Mouse (Mus musculus) midbrain, embryonic 10.5 days (tissue): Measurements from ENCODE around the gene Slc41a1. TPM values are rescaled to one million over a fixed set of nuclear protein-coding genes. Genes with fewer than 3 reads are reported as not detected.

Experiments
- DNase-seq: peaks from one replicate; pipeline ENCODE4 v3.0.0-alpha.2; 2017; ENCODE audit warnings: low spot score
- H3K27ac ChIP-seq: fragments of 300-500 bp; sonication (generic); replicated peaks from 2 replicates; pipeline ENCODE4 v1.5.1; 2016; ENCODE audit warnings: mild to moderate bottlenecking
- H3K27me3 ChIP-seq: fragments of 300-500 bp; sonication (generic); 2 replicates; pipeline ENCODE4 v1.6.1; 2016; ENCODE audit warnings: low read depth, mild to moderate bottlenecking; ENCODE audit not compliant: poor library complexity, severe bottlenecking
- H3K36me3 ChIP-seq: fragments of 300-500 bp; sonication (generic); 2 replicates; pipeline ENCODE4 v1.6.1; 2016; ENCODE audit warnings: mild to moderate bottlenecking, moderate library complexity
- H3K4me1 ChIP-seq: fragments of 300-500 bp; sonication (generic); 2 replicates; pipeline ENCODE4 v1.6.1; 2016
- H3K4me3 ChIP-seq: fragments of 300-500 bp; sonication (generic); 2 replicates; pipeline ENCODE4 v1.5.1; 2016; ENCODE audit warnings: mild to moderate bottlenecking, moderate library complexity
- H3K9me3 ChIP-seq: fragments of 300-500 bp; sonication (generic); replicated peaks from 2 replicates; pipeline ENCODE4 v1.6.1; 2016; ENCODE audit warnings: mild to moderate bottlenecking
- WGBS: fragments of 180-500 bp; shearing (Covaris S2); methylation state at CpG from one replicate; pipeline ENCODE4 v1.1.7; 2016; 5-methylcytosine and 5-hydroxymethylcytosine counted together
- polyA plus RNA-seq: library from polyadenylated mRNA; unstranded; fragments of >200 nt; fragmentation: Nextera tagmentation; extraction: Ambion mirVana; gene quantifications from 2 replicates; pipeline ENCODE4 v1.2.1, GENCODE M21; 2016

Slc41a1 gene
- polyA plus RNA-seq, 1 experiment from 2014 or later, result 11.4 TPM

- no peaks in the 10 kb centered on the region for H3K9me3 ChIP-seq
- peak within 1 kb of the TSS; percentile 79 for H3K27ac ChIP-seq
- peaks cover 17% of the 10 kb centered on the region for H3K27me3 ChIP-seq
- peak within 1 kb of the TSS; percentile 74 for H3K4me3 ChIP-seq
- H3K36me3 ChIP-seq, result no peaks in the 10 kb centered on the region
- DNase-seq, result peak; percentile 89
- WGBS, result 2% methylated on average over 46 of the region's 46 CpGs
- H3K4me1 ChIP-seq, result peaks cover 9% of the 10 kb centered on the region
These were observed 40.0 kb downstream of the Slc41a1 start, which contains the start of gene Rab29 for GRCm38 (mm10) chr1:131867093-131867945. Rab29 (plus strand) TSS chr1:131867224.

GRCm38 (mm10) chr1:131867946-131868290 is 40.6 kb downstream of the Slc41a1 start:
- Histone ChIP-seq H3K9me3 (no peaks in the 10 kb centered on the region), H3K27ac (peak overlapping the region; percentile 79; the same call in 1 of the 2 replicates), H3K4me3 (peak overlapping the region; percentile 74), H3K4me1 (peaks cover 9% of the 10 kb centered on the region), H3K27me3 (peaks cover 17% of the 10 kb centered on the region), H3K36me3 (no peaks in the 10 kb centered on the region)
- WGBS, result 33% methylated on average over 10 of the region's 10 CpGs
- DNase-seq, result peak; percentile 23

- DNase-seq, result no peak
- H3K4me3 ChIP-seq, result no peak overlapping the region
- WGBS, result 83% methylated on average over 2 of the region's 2 CpGs
- H3K27me3 ChIP-seq, result peaks cover 17% of the 10 kb centered on the region
- H3K27ac ChIP-seq, result no peak overlapping the region
- H3K36me3 ChIP-seq, result no peaks in the 10 kb centered on the region
- H3K9me3 ChIP-seq, result no peaks in the 10 kb centered on the region
- H3K4me1 ChIP-seq, result peaks cover 9% of the 10 kb centered on the region
These were observed 42.3 kb downstream of the Slc41a1 start for GRCm38 (mm10) chr1:131869561-131869960.

DNA sequence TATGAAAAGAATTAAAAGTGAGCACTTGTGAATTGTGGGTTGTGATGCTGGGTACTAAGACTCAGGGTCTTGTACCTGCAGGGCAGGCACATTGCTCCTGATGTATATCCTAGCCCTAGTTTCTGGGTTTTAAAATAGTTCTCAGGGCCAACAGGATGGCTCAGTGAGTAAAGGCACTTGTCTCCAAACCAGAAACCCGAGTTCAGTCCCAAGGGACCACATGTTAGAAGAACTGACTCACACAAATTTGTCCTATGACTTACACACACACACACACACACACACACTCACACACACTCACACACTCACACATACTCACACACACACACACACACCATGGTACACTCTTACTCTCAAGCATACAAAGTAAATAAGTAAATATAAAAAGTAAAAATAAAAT is 45.6 kb downstream of the Slc41a1 start:
- H3K4me3 ChIP-seq, result no peak overlapping the region
- no peak for DNase-seq
- H3K36me3 ChIP-seq, result no peaks in the 10 kb centered on the region
- peaks cover 4% of the 10 kb centered on the region for H3K4me1 ChIP-seq
- no peak overlapping the region for H3K27ac ChIP-seq
- 77% methylated on average over 1 of the region's 1 CpGs for WGBS
- peaks cover 13% of the 10 kb centered on the region for H3K27me3 ChIP-seq
- H3K9me3 ChIP-seq, result no peaks in the 10 kb centered on the region

DNA sequence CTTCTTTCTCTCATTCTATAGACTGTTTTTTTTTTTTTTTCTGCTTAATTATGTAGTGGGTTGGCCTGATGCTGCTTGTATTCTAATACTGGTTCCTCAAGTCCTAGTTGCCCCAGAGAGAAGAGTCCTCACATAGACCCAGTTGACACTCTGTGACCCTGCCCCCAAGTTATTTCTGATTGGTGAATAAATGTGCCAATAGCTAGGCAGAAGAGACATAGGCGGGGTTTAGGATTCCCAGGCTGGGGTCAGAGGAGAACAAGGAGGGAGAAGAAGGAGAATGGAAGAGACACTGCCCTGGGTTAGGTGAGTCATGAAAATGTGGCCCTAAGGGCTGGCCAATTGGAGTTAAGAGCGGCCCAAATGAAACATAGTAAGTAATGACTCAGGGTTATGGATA is 52.5 kb downstream of the Slc41a1 start:
- Histone ChIP-seq H3K27ac (no peak overlapping the region), H3K4me1 (peaks cover 16% of the 10 kb centered on the region), H3K36me3 (no peaks in the 10 kb centered on the region), H3K9me3 (no peaks in the 10 kb centered on the region), H3K27me3 (no peaks in the 10 kb centered on the region), H3K4me3 (no peak overlapping the region)
- WGBS, result 67% methylated on average over 2 of the region's 2 CpGs
- DNase-seq, result no peak

GRCm38 (mm10) chr1:131882787-131883186 is 55.5 kb downstream of the Slc41a1 start:
- Histone ChIP-seq H3K27me3 (no peaks in the 10 kb centered on the region), H3K9me3 (no peaks in the 10 kb centered on the region), H3K4me1 (peaks cover 16% of the 10 kb centered on the region), H3K4me3 (no peak overlapping the region), H3K36me3 (no peaks in the 10 kb centered on the region), H3K27ac (no peak overlapping the region)
- peak; percentile 21 for DNase-seq
- 67% methylated on average over 2 of the region's 2 CpGs for WGBS

DNA sequence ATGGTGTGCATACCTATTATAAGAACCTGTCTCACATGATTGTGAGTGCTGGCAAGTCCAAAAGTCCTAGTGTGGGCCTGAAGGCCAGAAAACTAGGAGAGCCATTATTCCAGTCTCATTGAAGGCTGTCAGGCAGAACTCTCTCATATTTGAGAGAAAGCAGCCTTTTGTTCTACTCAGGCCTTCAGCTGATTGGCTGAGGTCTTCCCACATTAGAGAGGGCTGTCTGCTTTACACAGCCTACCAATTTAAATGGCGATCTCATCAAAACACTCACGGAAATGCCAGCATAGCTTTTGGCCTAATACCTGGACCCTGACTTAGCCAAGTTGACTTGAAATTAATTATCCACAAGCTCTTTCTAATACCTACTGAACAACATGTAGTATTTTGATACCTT is 58.9 kb downstream of the Slc41a1 start:
- peaks cover 16% of the 10 kb centered on the region for H3K4me1 ChIP-seq
- H3K27ac ChIP-seq, result no peak overlapping the region
- no peaks in the 10 kb centered on the region for H3K36me3 ChIP-seq
- H3K4me3 ChIP-seq, result no peak overlapping the region
- no peak for DNase-seq
- no peaks in the 10 kb centered on the region for H3K9me3 ChIP-seq
- 81% methylated on average over 2 of the region's 2 CpGs for WGBS
- no peaks in the 10 kb centered on the region for H3K27me3 ChIP-seq

GRCm38 (mm10) chr1:131886641-131887040 is 59.3 kb downstream of the Slc41a1 start:
- no peak for DNase-seq
- no peaks in the 10 kb centered on the region for H3K36me3 ChIP-seq
- WGBS, result 88% methylated on average over 3 of the region's 3 CpGs
- no peaks in the 10 kb centered on the region for H3K27me3 ChIP-seq
- H3K4me3 ChIP-seq, result no peak overlapping the region
- H3K4me1 ChIP-seq, result peaks cover 13% of the 10 kb centered on the region
- H3K27ac ChIP-seq, result no peak overlapping the region
- H3K9me3 ChIP-seq, result no peaks in the 10 kb centered on the region

DNA sequence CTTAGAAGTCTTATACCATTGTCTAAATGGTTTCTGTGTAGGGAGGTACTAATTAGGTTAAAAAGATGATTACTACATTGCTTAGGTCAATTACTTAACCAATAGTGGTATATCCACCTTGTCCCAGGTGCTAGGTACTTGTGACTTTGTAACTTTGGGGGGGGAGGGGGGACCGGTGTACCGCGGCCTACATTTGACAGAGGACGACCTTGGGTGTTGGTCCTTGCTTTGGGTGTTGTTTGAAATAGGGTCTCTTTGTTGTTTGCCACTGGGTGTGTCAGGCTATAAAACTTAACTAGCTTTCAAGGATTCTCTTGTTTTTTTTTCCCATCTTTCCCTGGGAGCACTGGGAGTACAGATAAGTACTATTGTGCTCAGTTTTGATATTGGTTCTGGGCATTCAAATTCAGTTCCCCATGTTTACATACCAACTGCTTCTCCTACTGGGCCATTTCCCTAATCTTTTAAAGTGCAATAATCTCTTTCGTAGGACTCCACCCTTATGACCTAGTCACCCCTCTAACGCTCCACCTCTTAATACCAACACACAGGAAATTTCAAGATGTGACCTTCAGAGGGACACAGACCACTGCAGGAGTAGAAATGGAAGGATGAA is 62.9 kb downstream of the Slc41a1 start:
- no peak overlapping the region for H3K27ac ChIP-seq
- H3K36me3 ChIP-seq, result no peaks in the 10 kb centered on the region
- H3K4me3 ChIP-seq, result no peak overlapping the region
- no peaks in the 10 kb centered on the region for H3K4me1 ChIP-seq
- DNase-seq, result no peak
- no peaks in the 10 kb centered on the region for H3K27me3 ChIP-seq
- no peaks in the 10 kb centered on the region for H3K9me3 ChIP-seq
- WGBS, result 82% methylated on average over 6 of the region's 6 CpGs

GRCm38 (mm10) chr1:131891436-131891835 is 64.1 kb downstream of the Slc41a1 start:
- Histone ChIP-seq H3K9me3 (no peaks in the 10 kb centered on the region), H3K4me3 (no peak overlapping the region), H3K36me3 (no peaks in the 10 kb centered on the region), H3K4me1 (no peaks in the 10 kb centered on the region), H3K27me3 (no peaks in the 10 kb centered on the region), H3K27ac (no peak overlapping the region)
- 74% methylated on average over 4 of the region's 4 CpGs for WGBS
- no peak for DNase-seq

Other genes starting within 250 kb of the Slc41a1 start
- 0.04 TPM in 1 of 2 replicates, not detected in the other for gene Avpr1b, start 228.3 kb upstream of the Slc41a1 start, polyA plus RNA-seq
- gene Ctse, start 189.2 kb upstream of the Slc41a1 start, polyA plus RNA-seq, result 0.07 TPM in 1 of 2 replicates, not detected in the other
- gene Rab7b, start 138.8 kb upstream of the Slc41a1 start, polyA plus RNA-seq, result 0.77 and 1.4 TPM in 2 replicates
- not detected in 2 replicates for gene Slc26a9, start 83.5 kb upstream of the Slc41a1 start, polyA plus RNA-seq
- gene Pm20d1, start 30.1 kb upstream of the Slc41a1 start, polyA plus RNA-seq, result 1.7 and 1.8 TPM in 2 replicates
- gene Rab29, start 39.7 kb downstream of the Slc41a1 start, polyA plus RNA-seq, result 10.2 and 13.7 TPM in 2 replicates
- gene Nucks1, start 83.0 kb downstream of the Slc41a1 start, polyA plus RNA-seq, result 103 and 104 TPM in 2 replicates
- 18.6 and 22.3 TPM in 2 replicates for gene Slc45a3, start 135.5 kb downstream of the Slc41a1 start, polyA plus RNA-seq
- gene Elk4, start 180.1 kb downstream of the Slc41a1 start, polyA plus RNA-seq, result 12.5 and 13.3 TPM in 2 replicates
- 8.1 and 12.1 TPM in 2 replicates for gene Mfsd4a, start 240.6 kb downstream of the Slc41a1 start, polyA plus RNA-seq